Mouse (Mus musculus): ENCODE results near the gene Hsd17b13. TPM values are rescaled to one million over a fixed set of nuclear protein-coding genes. Genes with fewer than 3 reads are reported as not detected.
"Not testable (repeated sequence)": the region's sequence is repeated elsewhere in the genome, so short reads cannot be mapped to it uniquely, and the experiment has no call there.

The Hsd17b13 gene
- not detected in 2 replicates for polyA plus RNA-seq (2014; fragmentation: Nextera tagmentation; extraction: Ambion mirVana)

- DNase-seq (ENCODE audit: low spot score) (no peak), ATAC-seq (replicated peaks; ENCODE audit: low FRiP score) (no peak)
- Histone ChIP-seq H3K4me1 (replicated peaks; ENCODE audit: control insufficient read depth, insufficient read depth, low read length) (no peaks in the 10 kb centered on the region), H3K4me3 (ENCODE audit: low read depth, low read length) (no peak within 1 kb of the TSS), H3K27ac (ENCODE audit: low read depth, low read length) (no peak within 1 kb of the TSS), H3K36me3 (ENCODE audit: control insufficient read depth, insufficient read depth, low read length) (no peaks in the 10 kb centered on the region), H3K9me3 (ENCODE audit: control insufficient read depth, low read length) (no peaks in the 10 kb centered on the region), H3K27me3 (ENCODE audit: control insufficient read depth, insufficient read depth, low read length) (no peaks in the 10 kb centered on the region), H3K4me2 (ENCODE audit: low read depth, low read length, severe bottlenecking) (no peak within 1 kb of the TSS), H3K9ac (ENCODE audit: low read length) (no peak within 1 kb of the TSS)
- 88% methylated on average over 4 of the region's 4 CpGs for WGBS
Observed at GRCm38 (mm10) chr5:103977297-103977696, at the start of gene Hsd17b13. Gene Hsd17b13 (minus strand): TSS chr5:103977410.

GRCm38 (mm10) chr5:104025245-104025854, 48.1 kb upstream of the Hsd17b13 start:
- H3K27me3 ChIP-seq (ENCODE audit: control insufficient read depth, insufficient read depth, low read length), result no peaks in the 10 kb centered on the region
- no peaks in the 10 kb centered on the region for H3K36me3 ChIP-seq (ENCODE audit: control insufficient read depth, insufficient read depth, low read length)
- 41% methylated on average over 17 of the region's 17 CpGs for WGBS
- DNase-seq (ENCODE audit: low spot score) (no peak), ATAC-seq (replicated peaks; ENCODE audit: low FRiP score) (no peak)
- no peak overlapping the region for H3K27ac ChIP-seq (ENCODE audit: low read depth, low read length)
- no peak overlapping the region for H3K4me2 ChIP-seq (ENCODE audit: low read depth, low read length, severe bottlenecking)
- H3K4me1 ChIP-seq (replicated peaks; ENCODE audit: control insufficient read depth, insufficient read depth, low read length), result no peaks in the 10 kb centered on the region
- H3K9me3 ChIP-seq (ENCODE audit: control insufficient read depth, low read length), result no peaks in the 10 kb centered on the region
- H3K9ac ChIP-seq (ENCODE audit: low read length), result no peak overlapping the region
- no peak overlapping the region for H3K4me3 ChIP-seq (ENCODE audit: low read depth, low read length)

GRCm38 (mm10) chr5:104024762-104025161, 47.6 kb upstream of the Hsd17b13 start:
- Histone ChIP-seq H3K4me3 (ENCODE audit: low read depth, low read length) (no peak overlapping the region), H3K27me3 (ENCODE audit: control insufficient read depth, insufficient read depth, low read length) (peaks cover 2% of the 10 kb centered on the region; the same call in 1 of the 2 replicates), H3K9me3 (ENCODE audit: control insufficient read depth, low read length) (no peaks in the 10 kb centered on the region), H3K4me1 (replicated peaks; ENCODE audit: control insufficient read depth, insufficient read depth, low read length) (no peaks in the 10 kb centered on the region), H3K9ac (ENCODE audit: low read length) (no peak overlapping the region), H3K36me3 (ENCODE audit: control insufficient read depth, insufficient read depth, low read length) (no peaks in the 10 kb centered on the region), H3K4me2 (ENCODE audit: low read depth, low read length, severe bottlenecking) (no peak overlapping the region), H3K27ac (ENCODE audit: low read depth, low read length) (no peak overlapping the region)
- DNase-seq (ENCODE audit: low spot score), result no peak
- 66% methylated on average over 11 of the region's 11 CpGs for WGBS
- ATAC-seq (replicated peaks; ENCODE audit: low FRiP score), result no peak

- not testable (repeated sequence) for H3K4me1 ChIP-seq (replicated peaks; ENCODE audit: control insufficient read depth, insufficient read depth, low read length); H3K4me3 ChIP-seq (ENCODE audit: low read depth, low read length); DNase-seq (ENCODE audit: low spot score); H3K36me3 ChIP-seq (ENCODE audit: control insufficient read depth, insufficient read depth, low read length); H3K27me3 ChIP-seq (ENCODE audit: control insufficient read depth, insufficient read depth, low read length); ATAC-seq (replicated peaks; ENCODE audit: low FRiP score); H3K27ac ChIP-seq (ENCODE audit: low read depth, low read length); H3K9ac ChIP-seq (ENCODE audit: low read length); H3K4me2 ChIP-seq (ENCODE audit: low read depth, low read length, severe bottlenecking); H3K9me3 ChIP-seq (ENCODE audit: control insufficient read depth, low read length)
- WGBS, result 82% methylated on average over 5 of the region's 5 CpGs
Observed at GRCm38 (mm10) chr5:104024193-104024592, 47.0 kb upstream of the Hsd17b13 start.

- no peak overlapping the region for H3K4me2 ChIP-seq (ENCODE audit: low read depth, low read length, severe bottlenecking)
- H3K4me3 ChIP-seq (ENCODE audit: low read depth, low read length), result no peak overlapping the region
- ATAC-seq (replicated peaks; ENCODE audit: low FRiP score) (no peak), DNase-seq (ENCODE audit: low spot score) (no peak)
- no peaks in the 10 kb centered on the region for H3K4me1 ChIP-seq (replicated peaks; ENCODE audit: control insufficient read depth, insufficient read depth, low read length)
- no peaks in the 10 kb centered on the region for H3K9me3 ChIP-seq (ENCODE audit: control insufficient read depth, low read length)
- peaks cover 2% of the 10 kb centered on the region; the same call in 1 of the 2 replicates for H3K27me3 ChIP-seq (ENCODE audit: control insufficient read depth, insufficient read depth, low read length)
- no peak overlapping the region for H3K27ac ChIP-seq (ENCODE audit: low read depth, low read length)
- H3K36me3 ChIP-seq (ENCODE audit: control insufficient read depth, insufficient read depth, low read length), result no peaks in the 10 kb centered on the region
- WGBS, result 76% methylated on average over 8 of the region's 8 CpGs
- H3K9ac ChIP-seq (ENCODE audit: low read length), result no peak overlapping the region
Observed at GRCm38 (mm10) chr5:104023289-104024020, 46.2 kb upstream of the Hsd17b13 start.

- no peak overlapping the region for H3K27ac ChIP-seq (ENCODE audit: low read depth, low read length)
- no peaks in the 10 kb centered on the region for H3K4me1 ChIP-seq (replicated peaks; ENCODE audit: control insufficient read depth, insufficient read depth, low read length)
- H3K4me3 ChIP-seq (ENCODE audit: low read depth, low read length), result peak overlapping the region; percentile 36; the same call in 1 of the 2 replicates
- no peak overlapping the region for H3K4me2 ChIP-seq (ENCODE audit: low read depth, low read length, severe bottlenecking)
- H3K36me3 ChIP-seq (ENCODE audit: control insufficient read depth, insufficient read depth, low read length), result no peaks in the 10 kb centered on the region
- DNase-seq (ENCODE audit: low spot score) (no peak), ATAC-seq (replicated peaks; ENCODE audit: low FRiP score) (no peak)
- peaks cover 2% of the 10 kb centered on the region; the same call in 1 of the 2 replicates for H3K27me3 ChIP-seq (ENCODE audit: control insufficient read depth, insufficient read depth, low read length)
- WGBS, result 34% methylated on average over 5 of the region's 5 CpGs
- no peaks in the 10 kb centered on the region for H3K9me3 ChIP-seq (ENCODE audit: control insufficient read depth, low read length)
- no peak overlapping the region for H3K9ac ChIP-seq (ENCODE audit: low read length)
Observed at GRCm38 (mm10) chr5:104022558-104022957, 45.3 kb upstream of the Hsd17b13 start.

GRCm38 (mm10) chr5:104021597-104022378, 44.6 kb upstream of the Hsd17b13 start, which contains the start of gene Hsd17b11:
Gene Hsd17b11 (minus strand): TSS chr5:104021919.
- Histone ChIP-seq H3K9ac (ENCODE audit: low read length) (peak within 1 kb of the TSS; percentile 63), H3K4me2 (ENCODE audit: low read depth, low read length, severe bottlenecking) (peak within 1 kb of the TSS; percentile 84), H3K27ac (ENCODE audit: low read depth, low read length) (no peak within 1 kb of the TSS), H3K4me3 (ENCODE audit: low read depth, low read length) (peak within 1 kb of the TSS; percentile 36), H3K36me3 (ENCODE audit: control insufficient read depth, insufficient read depth, low read length) (no peaks in the 10 kb centered on the region), H3K4me1 (replicated peaks; ENCODE audit: control insufficient read depth, insufficient read depth, low read length) (no peaks in the 10 kb centered on the region), H3K9me3 (ENCODE audit: control insufficient read depth, low read length) (no peaks in the 10 kb centered on the region), H3K27me3 (ENCODE audit: control insufficient read depth, insufficient read depth, low read length) (peaks cover 2% of the 10 kb centered on the region; the same call in 1 of the 2 replicates)
- WGBS, result 2% methylated on average over 31 of the region's 31 CpGs
- peak; percentile 73 for DNase-seq (ENCODE audit: low spot score)
- ATAC-seq (replicated peaks; ENCODE audit: low FRiP score), result peak; percentile 80

- Histone ChIP-seq H3K4me2 (ENCODE audit: low read depth, low read length, severe bottlenecking) (no peak overlapping the region), H3K4me3 (ENCODE audit: low read depth, low read length) (no peak overlapping the region), H3K4me1 (replicated peaks; ENCODE audit: control insufficient read depth, insufficient read depth, low read length) (no peaks in the 10 kb centered on the region), H3K9me3 (ENCODE audit: control insufficient read depth, low read length) (no peaks in the 10 kb centered on the region), H3K27ac (ENCODE audit: low read depth, low read length) (no peak overlapping the region), H3K27me3 (ENCODE audit: control insufficient read depth, insufficient read depth, low read length) (no peaks in the 10 kb centered on the region), H3K9ac (ENCODE audit: low read length) (no peak overlapping the region), H3K36me3 (ENCODE audit: control insufficient read depth, insufficient read depth, low read length) (no peaks in the 10 kb centered on the region)
- DNase-seq (ENCODE audit: low spot score) (no peak), ATAC-seq (replicated peaks; ENCODE audit: low FRiP score) (no peak)
Observed at GRCm38 (mm10) chr5:104011419-104011818, 34.2 kb upstream of the Hsd17b13 start.
